Mouse (Mus musculus) activated CD4-positive, CD25-positive, alpha-beta regulatory T cell, adult 4 months (primary cell): Measurements from ENCODE around the gene Oas1e. TPM values are rescaled to one million over a fixed set of nuclear protein-coding genes. Genes with fewer than 3 reads are reported as not detected.

Experiments
- ATAC-seq: one replicate; pipeline ENCODE4 v1.8.0; 2017
- polyA plus RNA-seq, 2 experiments: library from polyadenylated mRNA; unstranded; fragments of 100-300 nt; shearing (Covaris generic); gene quantifications; one replicate each; pipeline ENCODE4 v1.2.1; 2017

The Oas1e gene
- polyA plus RNA-seq, 2 experiments from 2014 or later: not detected

GRCm38 (mm10) chr5:120775287-120775985 lies 19.9 kb downstream of the Oas1e start:
- ATAC-seq: peak; percentile 80

GRCm38 (mm10) chr5:120769396-120769795 lies 25.9 kb downstream of the Oas1e start:
- no peak for ATAC-seq

- ATAC-seq: no peak
Measured at GRCm38 (mm10) chr5:120765010-120765409, 30.3 kb downstream of the Oas1e start.

- ATAC-seq: no peak
Measured at GRCm38 (mm10) chr5:120761901-120762300, 33.4 kb downstream of the Oas1e start.

- ATAC-seq: no peak
Measured at GRCm38 (mm10) chr5:120754215-120754614, 41.1 kb downstream of the Oas1e start.

- ATAC-seq: no peak
Measured at GRCm38 (mm10) chr5:120752786-120753185, 42.5 kb downstream of the Oas1e start.

GRCm38 (mm10) chr5:120751206-120751605 lies 44.1 kb downstream of the Oas1e start:
- ATAC-seq: no peak

- no peak for ATAC-seq
Measured at GRCm38 (mm10) chr5:120749688-120750087, 45.6 kb downstream of the Oas1e start, which contains the start of gene Oas2. Gene Oas2 (minus strand): TSS chr5:120749853.

- ATAC-seq: no peak
Measured at GRCm38 (mm10) chr5:120746451-120746850, 48.9 kb downstream of the Oas1e start.

GRCm38 (mm10) chr5:120742125-120742524 lies 53.2 kb downstream of the Oas1e start:
- no peak for ATAC-seq

Other genes starting within 250 kb of the Oas1e start
- gene Tpcn1, start 206.9 kb downstream of the Oas1e start, polyA plus RNA-seq: 10 to 100 TPM; 10.9 to 13.0 TPM
- under 1 TPM; 0.41 to 0.70 TPM for gene Iqcd, start 206.5 kb downstream of the Oas1e start, polyA plus RNA-seq
- 1 to 10 TPM; 1.1 to 2.4 TPM for gene Rita1, start 182.9 kb downstream of the Oas1e start, polyA plus RNA-seq
- 10 to 100 TPM; 11.7 to 18.4 TPM for gene Ddx54, start 182.8 kb downstream of the Oas1e start, polyA plus RNA-seq
- not detected for gene Cfap73, start 161.3 kb downstream of the Oas1e start, polyA plus RNA-seq
- 10 to 100 TPM in 1 of 2 experiments, 1 to 10 TPM in 1; 7.6 to 11.4 TPM for gene Rasal1, start 146.7 kb downstream of the Oas1e start, polyA plus RNA-seq
- gene Dtx1, start 83.6 kb downstream of the Oas1e start, polyA plus RNA-seq: 10 to 100 TPM; 45.6 to 48.2 TPM
- gene Oas2, start 45.7 kb downstream of the Oas1e start, polyA plus RNA-seq: 1 to 10 TPM; 1.9 to 2.5 TPM
- gene Oas3, start 17.9 kb downstream of the Oas1e start, polyA plus RNA-seq: 10 to 100 TPM; 11.4 to 25.1 TPM
- gene Oas1c, start 17.0 kb upstream of the Oas1e start, polyA plus RNA-seq: 10 to 100 TPM; 11.2 to 14.4 TPM
- not detected for gene Oas1f, start 51.8 kb upstream of the Oas1e start, polyA plus RNA-seq
- gene Oas1h, start 65.9 kb upstream of the Oas1e start, polyA plus RNA-seq: not detected
- 1 to 10 TPM in 1 of 2 experiments, not detected in 1; 1.0 TPM for gene Oas1g, start 92.1 kb upstream of the Oas1e start, polyA plus RNA-seq
- gene Oas1a, start 112.0 kb upstream of the Oas1e start, polyA plus RNA-seq: 10 to 100 TPM; 33.6 to 48.3 TPM
- under 1 TPM in 1 of 2 experiments, not detected in 1; 0.17 TPM for gene Oas1d, start 119.0 kb upstream of the Oas1e start, polyA plus RNA-seq
- gene Rph3a, start 214.6 kb upstream of the Oas1e start, polyA plus RNA-seq: not detected